Mouse (Mus musculus): Measurements from ENCODE around the gene Rbm10.

The Rbm10 gene

GRCm38 (mm10) chrX:20687519-20688067, 70.3 kb downstream of the Rbm10 start, which contains the start of gene Cdk16:
TSS of gene Cdk16 (plus strand) at chrX:20687954.
- POLR2A ChIA-PET, result interaction anchor here (0.5 to 10.1 kb wide), 46 partner anchors 8 to 323 kb away, joined by 3 to 125 read pairs (median 6); partner anchors contain the start of genes Araf (in 2 of the 4), Ndufb11 (in 2 of the 4), Rbm10 (in 2 of the 4) and Uba1 (in 2 of the 4)
- CTCF ChIA-PET, result interaction anchor here in 1 of 4 experiments (0.9 to 1.1 kb wide), 2 partner anchors 25 to 26 kb away, joined by 3 read pairs; no protein-coding TSS in a partner anchor

DNA sequence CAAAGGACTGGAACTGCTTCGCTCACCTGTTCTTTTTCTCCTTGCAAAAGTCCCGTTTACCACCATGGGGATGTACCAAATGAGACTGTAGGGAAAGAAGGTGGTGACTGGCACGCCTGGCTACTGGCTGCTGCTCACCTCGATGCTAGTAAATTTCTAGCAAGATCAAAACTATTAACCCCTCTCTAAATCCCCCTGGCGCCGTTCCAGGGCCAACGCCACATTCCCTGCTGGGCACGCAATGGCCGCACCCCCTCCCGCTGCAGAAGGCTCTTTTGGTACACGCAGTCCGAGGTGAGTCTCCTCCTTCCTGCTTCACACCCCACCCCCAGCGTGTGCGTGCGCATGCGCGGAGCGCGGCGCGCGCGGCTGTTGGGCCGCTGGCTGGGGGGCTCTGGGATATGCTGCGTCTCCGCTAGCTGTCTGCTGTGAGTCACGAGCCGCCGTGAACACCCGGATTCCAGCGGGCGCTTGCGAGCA, 70.8 kb downstream of the Rbm10 start:
- ChIA-PET POLR2A (interaction anchor here (0.6 to 10.1 kb wide), 54 partner anchors 8 to 962 kb away, joined by 3 to 125 read pairs (median 6); partner anchors contain the start of genes Araf (in 2 of the 4), Uba1 (in 2 of the 4), Usp11 (in 2 of the 4) and Elk1 (in 1 of the 4)), CTCF (interaction anchor here in 1 of 4 experiments (0.9 to 1.1 kb wide), 2 partner anchors 25 to 26 kb away, joined by 3 read pairs; no protein-coding TSS in a partner anchor)

DNA sequence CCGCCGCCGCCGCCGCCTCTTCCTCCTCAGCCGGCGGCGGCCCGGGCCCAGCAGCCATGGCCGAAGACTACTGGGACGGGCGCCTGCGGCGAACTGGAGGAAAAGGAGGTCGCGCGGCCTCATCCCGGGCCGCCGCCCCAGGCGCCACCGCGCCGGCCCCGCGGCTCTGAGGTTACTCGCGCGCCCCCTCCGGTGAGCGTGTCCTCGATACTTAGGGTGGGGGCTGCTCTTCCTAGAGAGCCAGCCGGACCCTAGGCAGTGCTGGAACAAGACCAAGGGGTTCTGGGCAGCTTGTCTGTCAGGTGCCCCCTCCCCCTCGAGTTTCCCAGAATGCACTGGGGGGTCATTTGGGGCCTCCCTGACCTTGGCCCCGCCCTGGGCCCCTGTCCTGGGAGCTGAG, 71.3 kb downstream of the Rbm10 start:
- CTCF ChIA-PET, result interaction anchor here in 1 of 4 experiments (1.1 kb wide), 1 partner anchor 27 kb away, joined by 3 read pairs; no protein-coding TSS in a partner anchor

GRCm38 (mm10) chrX:20691566-20691965, 74.3 kb downstream of the Rbm10 start:
- CTCF ChIA-PET, result no interaction called here
- POLR2A ChIA-PET, result interaction anchor here (0.5 to 10.1 kb wide), 8 partner anchors 9 to 143 kb away, joined by 3 to 125 read pairs (median 4); partner anchors contain the start of gene Usp11 (in 1 of the 4)

More for the DNA sequence above, 71.3 kb downstream of the Rbm10 start:
- POLR2A ChIA-PET, result interaction anchor here (0.6 to 10.1 kb wide), 38 partner anchors 9 to 961 kb away, joined by 3 to 125 read pairs (median 6); partner anchors contain the start of genes Ndufb11 (in 2 of the 4), Rbm10 (in 2 of the 4), Uba1 (in 2 of the 4) and Usp11 (in 2 of the 4)

DNA sequence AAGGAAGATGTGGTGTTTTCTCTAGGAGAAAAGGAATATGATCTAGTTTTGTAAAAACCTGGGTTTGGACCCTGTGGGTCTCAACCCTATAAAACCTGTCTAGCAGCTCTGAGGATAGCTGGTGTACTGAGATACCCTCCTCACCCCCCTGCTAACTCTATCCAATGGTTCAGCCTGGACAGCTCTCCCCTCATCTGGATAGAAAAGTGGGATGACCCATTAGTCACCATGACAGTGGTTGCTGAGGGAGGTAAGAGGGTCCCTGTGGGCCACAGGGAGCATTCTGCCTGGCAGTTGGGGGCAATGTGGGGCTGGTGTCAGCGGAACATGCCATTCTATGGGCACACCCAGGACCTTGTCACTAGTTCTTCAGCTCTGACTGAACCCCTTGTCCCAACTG, 75.3 kb downstream of the Rbm10 start:
- ChIA-PET CTCF (no interaction called here), POLR2A (interaction anchor here in 3 of 4 experiments (0.7 to 10.1 kb wide), 10 partner anchors 8 to 100 kb away, joined by 3 to 125 read pairs (median 4); partner anchors contain the start of genes Usp11 (in 3 of the 3), Ndufb11 (in 1 of the 3) and Rbm10 (in 1 of the 3))

- ChIA-PET CTCF (no interaction called here), POLR2A (interaction anchor here in 2 of 4 experiments (1.3 to 9.4 kb wide), 3 partner anchors 6 to 11 kb away, joined by 3 to 125 read pairs (median 3); partner anchors contain the start of gene Cdk16 (in 1 of the 2))
Observed at GRCm38 (mm10) chrX:20695842-20696241, 78.5 kb downstream of the Rbm10 start.
